Mouse (Mus musculus): ENCODE data around the gene Sec23b. TPM values are rescaled to one million over a fixed set of nuclear protein-coding genes. Genes with fewer than 3 reads are reported as not detected.

The Sec23b gene
- total and polyA plus RNA-seq, 3 experiments: 95.4 to 103 (median 98.5) TPM

- TF ChIP-seq ZNF384 (IDR thresholded peaks at IDR 0.05; ENCODE audit: low read depth, low read length) (no peak), IRF4 (IDR thresholded peaks at IDR 0.05; ENCODE audit: low read depth, low read length) (no peak), JUND (conservative IDR thresholded peaks at IDR 0.05; ENCODE audit: low read depth, low read length) (no peak), ZC3H11A (IDR thresholded peaks at IDR 0.05; ENCODE audit: low read depth, low read length) (no peak), POLR2AphosphoS2 (IDR thresholded peaks at IDR 0.05; ENCODE audit: low read depth, low read length) (no peak), MAX (IDR thresholded peaks at IDR 0.05; ENCODE audit: low read length) (no peak), SIN3A (IDR thresholded peaks at IDR 0.05; ENCODE audit: low read length) (no peak), ZKSCAN1 (IDR thresholded peaks at IDR 0.05; ENCODE audit: borderline replicate concordance, low read depth, low read length) (no peak), NELFE (IDR thresholded peaks at IDR 0.05; ENCODE audit: low read depth, low read length) (no peak), TCF12 (IDR thresholded peaks at IDR 0.05; ENCODE audit: low read depth, low read length) (no peak), E2F4 (IDR thresholded peaks at IDR 0.05; ENCODE audit: insufficient replicate concordance, low read depth, low read length) (no peak), CHD2 (IDR thresholded peaks at IDR 0.05; ENCODE audit: low read length) (no peak), JUN (IDR thresholded peaks at IDR 0.05; ENCODE audit: insufficient read depth, low read depth, low read length) (no peak), HCFC1 (IDR thresholded peaks at IDR 0.05; ENCODE audit: low read depth, low read length) (no peak), SMC3 (IDR thresholded peaks at IDR 0.05; ENCODE audit: low read depth, low read length) (no peak), CTCF (conservative IDR thresholded peaks at IDR 0.05 in 1 of 2, IDR thresholded peaks at IDR 0.05 in 1 of 2; ENCODE audit: low read depth in 2 of 2, low read length in 2 of 2) (no peak)
- dilution Hi-C loops (cut with MboI; ENCODE audit: extremely low pct_ligation_motif_present, extremely low pct_unique_long_range_greater_than_20kb, low sequenced_read_pairs) (no loop called here), in situ Hi-C loops (cut with MboI; ENCODE audit: low pct_ligation_motif_present, low pct_unique_long_range_greater_than_20kb, low sequenced_read_pairs) (no loop called here)
- Histone ChIP-seq H3K4me1 (ENCODE audit: control insufficient read depth in 1 of 2, insufficient read depth in 2 of 2) (peaks cover 0 to 19% of the 10 kb centered on the region in 2 experiments; a peak in 2 of 4 replicates), H3K9me3 (replicated peaks; ENCODE audit: low read length) (no peaks in the 10 kb centered on the region), H3K4me3 (replicated peaks in 1 of 3; ENCODE audit: low read depth in 2 of 3, low read length in 2 of 3, poor library complexity in 1 of 3) (no peak overlapping the region), H3K9ac (ENCODE audit: insufficient read depth, low read depth) (no peak overlapping the region), H3K4me2 (ENCODE audit: insufficient read depth, low read depth, poor library complexity, severe bottlenecking) (no peak overlapping the region), H3K27ac (ENCODE audit: insufficient read depth, low read depth) (no peak overlapping the region), H3K36me3 (replicated peaks in 1 of 2; ENCODE audit: control insufficient read depth in 1 of 2, insufficient read depth in 1 of 2, low read length in 1 of 2) (peaks cover 0 to 10% of the 10 kb centered on the region in 2 experiments), H3K27me3 (replicated peaks) (no peaks in the 10 kb centered on the region), H3K79me2 (replicated peaks; ENCODE audit: control insufficient read depth, extremely low read depth, insufficient read depth, poor library complexity, severe bottlenecking) (no peaks in the 10 kb centered on the region)
- no peak for DNase-seq (ENCODE audit: extremely low read depth)
Observed at GRCm38 (mm10) chr2:144598006-144598405, 42.0 kb downstream of the Sec23b start.

- no peak within 1 kb of the TSS for H3K27ac ChIP-seq (ENCODE audit: insufficient read depth, low read depth)
- dilution Hi-C loops (cut with MboI; ENCODE audit: extremely low pct_ligation_motif_present, extremely low pct_unique_long_range_greater_than_20kb, low sequenced_read_pairs): no loop called here
- TF ChIP-seq ZC3H11A (IDR thresholded peaks at IDR 0.05; ENCODE audit: low read depth, low read length) (no peak), SIN3A (IDR thresholded peaks at IDR 0.05; ENCODE audit: low read length) (peak; percentile 65; the same call in 1 of the 2 replicates), IRF4 (IDR thresholded peaks at IDR 0.05; ENCODE audit: low read depth, low read length) (peak; percentile 12; the same call in 1 of the 2 replicates), MXI1 (IDR thresholded peaks at IDR 0.05; ENCODE audit: low read depth, low read length) (peak; percentile 69), ZMIZ1 (IDR thresholded peaks at IDR 0.05; ENCODE audit: low read depth, low read length) (peak; percentile 69; the same call in 1 of the 2 replicates), POLR2AphosphoS2 (IDR thresholded peaks at IDR 0.05; ENCODE audit: low read depth, low read length) (peak; percentile 59; the same call in 1 of the 2 replicates), UBTF (IDR thresholded peaks at IDR 0.05; ENCODE audit: low read depth, low read length) (no peak; the same call in 1 of the 2 replicates), ZKSCAN1 (IDR thresholded peaks at IDR 0.05; ENCODE audit: borderline replicate concordance, low read depth, low read length) (no peak), TBP (conservative IDR thresholded peaks at IDR 0.05; ENCODE audit: low read depth, low read length) (peak; percentile 58; the same call in 1 of the 2 replicates), NRF1 (IDR thresholded peaks at IDR 0.05; ENCODE audit: low read depth, low read length) (peak; percentile 43; the same call in 1 of the 2 replicates), BHLHE40 (IDR thresholded peaks at IDR 0.05; ENCODE audit: low read depth, low read length) (peak; percentile 97), ELF1 (IDR thresholded peaks at IDR 0.05; ENCODE audit: low read depth, low read length) (peak; percentile 81), NELFE (IDR thresholded peaks at IDR 0.05; ENCODE audit: low read depth, low read length) (peak; percentile 92), RAD21 (IDR thresholded peaks at IDR 0.05; ENCODE audit: low read depth, low read length) (peak; percentile 24), HCFC1 (IDR thresholded peaks at IDR 0.05; ENCODE audit: low read depth, low read length) (peak; percentile 68), TCF12 (IDR thresholded peaks at IDR 0.05; ENCODE audit: low read depth, low read length) (peak; percentile 80), USF2 (conservative IDR thresholded peaks at IDR 0.05; ENCODE audit: low read depth, low read length) (no peak), SMC3 (IDR thresholded peaks at IDR 0.05; ENCODE audit: low read depth, low read length) (peak; percentile 34; the same call in 1 of the 2 replicates), JUND (conservative IDR thresholded peaks at IDR 0.05; ENCODE audit: low read depth, low read length) (no peak), MAX (IDR thresholded peaks at IDR 0.05; ENCODE audit: low read length) (peak; percentile 76), CTCF (conservative IDR thresholded peaks at IDR 0.05 in 1 of 2, IDR thresholded peaks at IDR 0.05 in 1 of 2; ENCODE audit: low read depth in 2 of 2, low read length in 2 of 2) (peak in 1 of 2 experiments; percentile 81; a peak in 2 of 4 replicates), MEF2A (IDR thresholded peaks at IDR 0.05; ENCODE audit: borderline replicate concordance, low read depth, low read length) (0 out of 2 replicates have a peak, but pooled peaks have one; percentile 40), POLR2A (IDR thresholded peaks at IDR 0.05; ENCODE audit: low read depth, low read length) (peak; percentile 83)
Observed at GRCm38 (mm10) chr2:144599831-144600687, 44.0 kb downstream of the Sec23b start, which contains the start of gene Dtd1. Gene Dtd1 (plus strand): TSS chr2:144599897.

More at GRCm38 (mm10) chr2:144599831-144600687, 44.0 kb downstream of the Sec23b start, which contains the start of gene Dtd1:
- Histone ChIP-seq H3K79me2 (replicated peaks; ENCODE audit: control insufficient read depth, extremely low read depth, insufficient read depth, poor library complexity, severe bottlenecking) (no peaks in the 10 kb centered on the region), H3K4me2 (ENCODE audit: insufficient read depth, low read depth, poor library complexity, severe bottlenecking) (peak within 1 kb of the TSS; percentile 83), H3K9me3 (replicated peaks; ENCODE audit: low read length) (no peaks in the 10 kb centered on the region), H3K27me3 (replicated peaks) (no peaks in the 10 kb centered on the region), H3K4me1 (ENCODE audit: control insufficient read depth in 1 of 2, insufficient read depth in 2 of 2) (peaks cover 0 to 11% of the 10 kb centered on the region in 2 experiments; a peak in 2 of 4 replicates), H3K36me3 (replicated peaks in 1 of 2; ENCODE audit: control insufficient read depth in 1 of 2, insufficient read depth in 1 of 2, low read length in 1 of 2) (peaks cover 0 to 25% of the 10 kb centered on the region in 2 experiments), H3K4me3 (replicated peaks in 1 of 3; ENCODE audit: low read depth in 2 of 3, low read length in 2 of 3, poor library complexity in 1 of 3) (peak within 1 kb of the TSS; percentile 76 to 83 (median 80)), H3K9ac (ENCODE audit: insufficient read depth, low read depth) (peak within 1 kb of the TSS; percentile 54)
- peak; percentile 85 for DNase-seq (ENCODE audit: extremely low read depth)
- in situ Hi-C loops (cut with MboI; ENCODE audit: low pct_ligation_motif_present, low pct_unique_long_range_greater_than_20kb, low sequenced_read_pairs): no loop called here

Data from CH12.LX (cell line).